Mouse (Mus musculus) neutrophil, adult 5-6 weeks (primary cell): ENCODE data around the gene Irgq. TPM values are rescaled to one million over a fixed set of nuclear protein-coding genes. Genes with fewer than 3 reads are reported as not detected.
"Not testable (repeated sequence)": the region's sequence is repeated elsewhere in the genome, so short reads cannot be mapped to it uniquely, and the experiment has no call there.

Experiments
- ATAC-seq: fragments of 151-379, 151-347 bp; 2 replicates; pipeline ENCODE4 v1.8.0; 2017; ENCODE audit warnings: mild to moderate bottlenecking, moderate TSS enrichment; ENCODE audit not compliant: insufficient number of reproducible peaks, poor library complexity, low FRiP score, severe bottlenecking; ENCODE audit errors: extremely low read depth
- total RNA-seq: library from RNA; stranded (forward); fragments of 200-1000 nt; gene quantifications from 2 replicates; pipeline ENCODE4 v1.2.3, GENCODE M21; 2017

Irgq gene
- total RNA-seq, 1 experiment from 2014 or later = 14.0 TPM

DNA sequence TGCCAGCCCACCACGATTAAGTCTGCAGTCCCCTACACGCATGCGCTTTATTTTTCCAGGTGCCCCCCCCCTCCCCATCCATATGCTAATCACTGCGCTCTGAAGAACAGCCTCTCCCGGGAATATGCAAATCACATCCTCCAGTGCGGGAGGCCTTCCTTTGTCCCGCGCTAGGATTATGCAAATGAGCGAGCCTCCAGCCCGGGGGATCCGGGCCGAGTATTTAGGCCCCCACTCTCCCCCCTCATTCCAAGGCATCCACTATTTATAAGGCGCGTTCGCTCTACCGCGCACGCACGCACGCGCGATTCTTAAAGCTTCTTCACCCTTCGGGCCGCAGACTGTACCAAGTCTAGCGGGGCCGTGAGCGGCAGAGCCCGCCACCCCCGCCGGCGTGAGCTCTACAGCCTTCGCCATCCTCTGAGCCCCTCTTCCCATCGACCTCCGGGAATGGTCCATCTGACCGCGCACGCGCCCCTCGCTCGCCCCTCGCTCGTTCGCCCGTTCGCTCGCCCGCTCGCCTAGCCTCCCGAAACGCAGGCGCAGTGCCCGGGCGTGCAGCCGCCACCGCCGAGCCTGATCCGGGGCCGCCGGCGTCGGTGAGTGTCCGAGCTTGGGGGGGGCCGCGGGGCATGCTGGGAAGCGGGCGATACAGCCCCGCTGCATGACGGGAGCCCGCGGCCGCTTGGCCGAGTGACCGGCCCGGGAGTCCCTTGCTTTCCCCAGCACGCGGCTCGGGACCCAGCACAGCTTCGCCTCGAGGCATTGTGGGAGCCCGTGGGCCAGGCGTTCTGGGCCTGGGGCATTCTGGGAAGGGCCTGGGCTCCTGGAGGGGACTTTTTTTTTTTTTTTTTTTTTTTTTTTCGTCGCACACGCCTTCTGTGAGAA is 23.4 kb upstream of the Irgq start, which contains the start of gene Zfp428:
Gene Zfp428, plus strand, starts transcription at position 169 of the 888 bp plus-strand sequence.
- peak; percentile 44 for ATAC-seq

GRCm38 (mm10) chr7:24507726-24508114 is 22.8 kb upstream of the Irgq start:
- ATAC-seq = no peak

GRCm38 (mm10) chr7:24512355-24512754 is 18.1 kb upstream of the Irgq start, which contains the start of gene AC161166.1:
AC161166.1 (minus strand) TSS chr7:24512455.
- no peak for ATAC-seq

GRCm38 (mm10) chr7:24516319-24516718 is 14.2 kb upstream of the Irgq start:
- ATAC-seq = not testable (repeated sequence)

GRCm38 (mm10) chr7:24517077-24517476 is 13.4 kb upstream of the Irgq start:
- ATAC-seq = no peak

- ATAC-seq = no peak
These were observed 12.8 kb upstream of the Irgq start for GRCm38 (mm10) chr7:24517654-24518053.

DNA sequence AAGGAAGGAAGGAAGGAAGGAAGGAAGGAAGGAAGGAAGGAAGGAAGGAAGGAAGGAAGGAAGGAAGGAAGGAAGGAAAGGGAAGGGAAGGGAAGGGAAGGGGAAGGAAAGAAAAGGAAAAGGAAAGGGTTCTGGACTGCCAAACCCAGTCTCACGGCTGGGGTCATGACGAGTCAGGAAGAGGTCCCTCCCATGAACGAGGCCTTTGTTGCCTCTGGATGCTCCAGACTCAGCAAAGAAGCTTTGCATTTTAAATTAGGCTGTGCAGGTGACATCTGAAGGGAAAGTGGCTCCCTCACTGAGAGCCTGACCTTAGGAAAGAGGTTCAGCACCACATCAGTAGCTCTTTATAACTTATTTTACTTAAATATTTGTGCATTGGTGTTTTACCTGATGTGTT is 11.4 kb upstream of the Irgq start:
- no peak for ATAC-seq

- not testable (repeated sequence) for ATAC-seq
These were observed 10.4 kb upstream of the Irgq start for GRCm38 (mm10) chr7:24520054-24520453.

- no peak for ATAC-seq
These were observed 7.7 kb upstream of the Irgq start for GRCm38 (mm10) chr7:24522805-24523204.

DNA sequence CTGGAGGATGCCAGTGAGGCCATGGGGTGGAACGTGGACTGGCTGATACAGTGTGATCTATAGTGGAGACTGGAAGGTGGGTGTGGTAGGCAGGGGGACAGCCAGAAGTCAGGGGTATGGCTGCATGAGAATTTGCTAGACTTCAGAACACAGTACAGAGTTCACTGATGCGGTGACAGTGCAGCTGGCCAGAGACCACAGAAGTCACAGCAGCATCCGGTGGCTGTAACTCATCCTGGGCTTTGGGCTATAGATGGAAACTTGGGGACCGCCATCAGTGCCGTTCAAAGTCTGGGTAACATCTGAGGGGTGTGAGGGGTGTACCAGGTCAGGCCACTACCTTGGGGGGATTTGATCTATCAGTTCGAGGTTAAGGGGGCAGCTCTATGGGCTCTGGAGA is 6.8 kb upstream of the Irgq start:
- no peak for ATAC-seq

- ATAC-seq = no peak
These were observed 5.5 kb upstream of the Irgq start for GRCm38 (mm10) chr7:24524978-24525377.

GRCm38 (mm10) chr7:24525686-24526420 is 4.6 kb upstream of the Irgq start:
- no peak for ATAC-seq

DNA sequence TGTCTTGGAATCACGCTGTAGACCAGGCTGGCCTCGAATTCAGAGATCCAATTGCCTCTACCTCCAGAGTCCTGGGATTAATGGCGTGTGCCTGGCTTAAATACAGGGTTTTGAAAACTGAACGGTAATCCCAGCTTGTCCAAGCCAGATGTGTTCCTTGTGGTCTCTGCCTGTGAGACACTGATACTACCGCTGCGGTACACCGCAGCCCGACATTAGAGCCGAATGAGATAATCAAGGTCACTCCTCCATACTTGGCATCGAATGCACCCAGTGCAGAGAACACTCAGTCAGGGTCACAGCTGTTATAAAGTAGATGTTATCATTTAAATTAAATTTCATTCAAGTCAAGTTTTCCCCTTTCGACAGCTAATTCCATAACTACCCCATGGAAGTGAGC is 1.6 kb upstream of the Irgq start:
- ATAC-seq = no peak

GRCm38 (mm10) chr7:24529580-24529979 is 909 bp upstream of the Irgq start:
- ATAC-seq = no peak

GRCm38 (mm10) chr7:24531211-24531971 is 902 bp downstream of the Irgq start:
- peak; percentile 41 for ATAC-seq

DNA sequence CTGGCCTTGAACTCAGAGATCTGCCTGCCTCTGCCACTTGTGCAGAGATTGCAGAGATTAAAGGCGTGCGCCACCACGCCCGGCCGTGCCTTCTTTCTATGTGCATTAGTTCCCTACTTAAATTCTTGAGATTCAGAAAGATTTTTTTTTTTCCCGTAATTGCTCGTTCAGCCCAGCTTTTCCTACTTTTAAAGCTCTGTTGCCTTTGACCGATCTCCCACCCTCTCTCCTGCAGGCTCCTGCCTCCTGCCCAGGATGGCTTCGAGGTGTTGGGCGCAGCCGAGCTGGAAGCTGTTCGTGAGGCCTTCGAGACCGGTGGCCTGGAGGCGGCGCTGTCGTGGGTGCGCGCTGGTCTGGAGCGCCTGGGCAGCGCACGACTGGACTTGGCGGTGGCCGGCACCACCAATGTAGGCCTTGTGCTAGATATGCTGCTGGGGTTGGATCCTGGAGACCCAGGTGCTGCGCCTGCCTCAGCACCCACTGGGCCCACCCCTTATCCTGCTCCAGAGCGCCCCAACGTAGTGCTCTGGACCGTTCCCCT is 2.6 kb downstream of the Irgq start:
- no peak for ATAC-seq

DNA sequence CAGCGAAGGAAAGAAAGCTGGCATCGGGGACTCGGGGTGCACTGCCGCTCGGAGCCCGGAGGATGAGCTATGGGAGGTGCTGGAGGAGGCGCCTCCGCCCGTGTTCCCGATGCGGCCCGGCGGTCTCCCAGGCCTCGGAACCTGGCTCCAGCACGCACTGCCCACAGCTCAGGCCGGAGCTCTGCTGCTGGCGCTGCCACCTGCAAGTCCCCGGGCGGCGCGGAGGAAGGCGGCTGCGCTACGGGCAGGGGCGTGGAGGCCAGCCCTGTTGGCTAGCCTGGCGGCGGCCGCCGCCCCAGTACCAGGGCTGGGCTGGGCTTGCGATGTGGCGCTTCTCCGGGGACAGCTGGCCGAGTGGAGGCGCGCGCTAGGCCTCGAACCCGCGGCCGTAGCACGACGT is 3.3 kb downstream of the Irgq start:
- ATAC-seq = no peak

DNA sequence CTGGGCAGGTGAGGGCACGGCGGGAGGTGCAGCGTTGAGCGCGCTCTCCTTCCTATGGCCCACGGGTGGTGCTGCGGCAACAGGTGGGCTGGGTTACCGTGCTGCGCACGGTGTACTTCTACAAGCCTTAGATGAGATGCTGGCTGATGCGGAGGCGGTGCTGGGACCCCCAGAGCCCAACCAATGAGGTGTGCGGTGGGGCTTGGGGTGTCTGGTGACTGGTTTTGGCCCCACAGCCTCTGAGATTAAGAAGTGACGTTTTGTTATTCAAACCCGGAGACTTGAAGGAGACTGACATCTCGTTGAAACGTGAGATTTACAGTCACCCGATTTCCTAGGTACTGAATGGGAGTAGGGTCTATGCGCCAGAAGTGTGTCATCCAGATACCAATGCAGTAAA is 3.8 kb downstream of the Irgq start:
- ATAC-seq = no peak

GRCm38 (mm10) chr7:24537081-24537480 is 6.6 kb downstream of the Irgq start:
- ATAC-seq = no peak
